Mouse (Mus musculus) spleen, adult 2 months (tissue): ENCODE measurements around the gene Slc11a2. TPM values are rescaled to one million over a fixed set of nuclear protein-coding genes. Genes with fewer than 3 reads are reported as not detected.

Experiments
- DNase-seq, 2 experiments: peaks; one replicate each; pipeline versions ENCODE4 v3.0.0 to v3.0.0-alpha.2; 2012 to 2021; ENCODE audit warnings: low spot score in 2 of 2, low read depth in 1 of 2
- H3K27ac ChIP-seq: fragments of 200-500 bp; 2 replicates; pipeline ENCODE4 v1.5.1; 2012; ENCODE audit warnings: low read length, inconsistent platforms; ENCODE audit not compliant: insufficient read depth
- H3K27me3 ChIP-seq: fragments of 200-500 bp; 2 replicates; pipeline ENCODE4 v1.6.1; 2012; ENCODE audit warnings: mild to moderate bottlenecking, moderate library complexity, low read length, inconsistent platforms; ENCODE audit not compliant: control insufficient read depth, insufficient read depth
- H3K36me3 ChIP-seq: fragments of 200-500 bp; 2 replicates; pipeline ENCODE4 v1.6.1; 2012; ENCODE audit warnings: mild to moderate bottlenecking, low read length, inconsistent platforms; ENCODE audit not compliant: control insufficient read depth, insufficient read depth
- H3K4me1 ChIP-seq: fragments of 200-500 bp; 2 replicates; pipeline ENCODE4 v1.6.1; 2011; ENCODE audit warnings: inconsistent platforms; ENCODE audit not compliant: control insufficient read depth, insufficient read depth, insufficient read length
- H3K4me3 ChIP-seq: fragments of 200-500 bp; 2 replicates; pipeline ENCODE4 v1.5.1; 2011; ENCODE audit warnings: mild to moderate bottlenecking, inconsistent platforms; ENCODE audit not compliant: insufficient read depth, insufficient read length; ENCODE audit errors: extremely low read depth
- CTCF ChIP-seq: fragments of 200-500 bp; IDR thresholded peaks from 2 replicates; pipeline ENCODE4 v1.5.1; 2011; ENCODE audit warnings: mild to moderate bottlenecking, inconsistent platforms; ENCODE audit not compliant: insufficient read depth, insufficient read length, insufficient replicate concordance; ENCODE audit errors: extremely low read depth
- POLR2A ChIP-seq: fragments of 200-500 bp; IDR thresholded peaks from 2 replicates; pipeline ENCODE4 v1.6.1; 2011; ENCODE audit warnings: low read depth, low read length, inconsistent platforms
- WGBS: fragments of 180-500 bp; shearing (Covaris S2); methylation state at CpG from one replicate; pipeline ENCODE4 v1.1.7; 2018; 5-methylcytosine and 5-hydroxymethylcytosine counted together
- polyA plus RNA-seq: library from polyadenylated mRNA; depleted of rRNA; stranded (reverse); fragments of >200 nt; gene quantifications from 2 replicates; pipeline ENCODE4 v1.2.3, GENCODE M21; 2012

The Slc11a2 gene
- polyA plus RNA-seq, 1 experiment, result 24.9 TPM

DNA sequence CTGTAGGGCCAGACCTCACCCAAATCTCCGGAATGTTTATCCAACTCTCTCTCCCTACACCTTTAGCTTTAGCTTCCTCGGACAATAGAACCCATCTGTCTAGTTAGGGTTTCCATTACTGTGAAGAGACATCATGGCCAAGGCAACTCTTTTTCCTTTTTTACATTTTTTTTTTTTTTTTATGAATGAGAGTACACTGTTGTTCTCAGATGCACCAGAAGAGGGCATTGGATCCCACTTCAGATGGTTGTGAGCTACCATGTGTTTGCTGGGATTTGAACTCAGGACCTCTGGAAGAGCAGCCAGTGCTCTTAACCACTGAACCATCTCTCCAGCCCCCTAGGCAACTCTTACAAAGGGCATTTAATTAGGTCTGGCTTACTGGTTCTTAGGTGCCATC is 40.6 kb upstream of the Slc11a2 start:
- H3K27me3 ChIP-seq, result no peaks in the 10 kb centered on the region
- H3K4me1 ChIP-seq, result peaks cover 7% of the 10 kb centered on the region
- 84% methylated on average over 2 of the region's 2 CpGs for WGBS
- H3K27ac ChIP-seq, result no peak overlapping the region
- H3K36me3 ChIP-seq, result no peaks in the 10 kb centered on the region
- no peak overlapping the region for H3K4me3 ChIP-seq
- no peak for DNase-seq
- no peak for TF ChIP-seq CTCF
- TF ChIP-seq POLR2A, result no peak

DNA sequence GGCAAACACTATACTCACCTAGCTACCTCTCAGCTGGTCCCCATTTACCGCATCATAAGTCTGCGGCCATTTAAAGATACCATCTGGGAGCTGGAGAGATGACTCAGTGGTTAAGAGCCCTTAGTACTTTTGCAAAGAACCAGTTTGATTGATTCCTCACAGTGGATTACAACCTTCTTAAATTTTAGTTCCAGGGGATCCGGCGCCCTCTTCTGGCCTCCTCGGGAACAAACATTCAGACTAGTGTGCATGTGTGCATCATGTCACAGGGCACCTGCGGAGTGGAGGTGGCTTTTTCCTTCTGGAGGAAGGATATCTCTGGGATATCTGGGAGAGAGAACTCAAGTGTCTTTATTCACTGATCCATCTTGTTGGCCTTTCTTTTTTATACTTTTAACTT is 38.8 kb upstream of the Slc11a2 start:
- TF ChIP-seq CTCF (peak; percentile 43; the same call in 1 of the 2 replicates), POLR2A (no peak)
- DNase-seq, result peak; percentile 53 to 64
- H3K27me3 ChIP-seq, result no peaks in the 10 kb centered on the region
- 21% methylated on average over 6 of the region's 6 CpGs for WGBS
- H3K4me3 ChIP-seq, result no peak overlapping the region
- H3K4me1 ChIP-seq, result no peaks in the 10 kb centered on the region
- no peaks in the 10 kb centered on the region for H3K36me3 ChIP-seq
- H3K27ac ChIP-seq, result no peak overlapping the region

DNA sequence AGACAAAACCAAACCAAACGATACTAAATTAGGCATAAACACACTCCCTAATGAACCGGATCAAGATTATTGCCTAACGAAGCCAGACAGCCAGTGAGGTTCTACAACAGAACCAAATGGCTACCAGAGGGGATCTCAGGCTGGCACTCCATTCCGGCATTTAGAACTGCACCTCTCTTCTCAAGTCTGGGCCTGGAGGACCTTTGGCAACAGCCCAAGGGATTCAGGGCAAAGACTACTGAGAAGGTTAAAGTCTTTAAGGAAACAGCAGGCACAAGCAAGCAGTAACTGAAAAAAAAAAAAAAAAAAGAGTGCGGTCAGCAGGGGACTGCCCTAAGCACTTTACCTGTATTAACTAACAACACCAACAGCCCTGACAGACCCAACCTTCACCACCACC is 37.2 kb upstream of the Slc11a2 start:
- no peaks in the 10 kb centered on the region for H3K4me1 ChIP-seq
- TF ChIP-seq CTCF (no peak), POLR2A (no peak)
- H3K36me3 ChIP-seq, result no peaks in the 10 kb centered on the region
- H3K27ac ChIP-seq, result no peak overlapping the region
- 82% methylated on average over 5 of the region's 5 CpGs for WGBS
- no peak for DNase-seq
- H3K4me3 ChIP-seq, result no peak overlapping the region
- no peaks in the 10 kb centered on the region for H3K27me3 ChIP-seq

DNA sequence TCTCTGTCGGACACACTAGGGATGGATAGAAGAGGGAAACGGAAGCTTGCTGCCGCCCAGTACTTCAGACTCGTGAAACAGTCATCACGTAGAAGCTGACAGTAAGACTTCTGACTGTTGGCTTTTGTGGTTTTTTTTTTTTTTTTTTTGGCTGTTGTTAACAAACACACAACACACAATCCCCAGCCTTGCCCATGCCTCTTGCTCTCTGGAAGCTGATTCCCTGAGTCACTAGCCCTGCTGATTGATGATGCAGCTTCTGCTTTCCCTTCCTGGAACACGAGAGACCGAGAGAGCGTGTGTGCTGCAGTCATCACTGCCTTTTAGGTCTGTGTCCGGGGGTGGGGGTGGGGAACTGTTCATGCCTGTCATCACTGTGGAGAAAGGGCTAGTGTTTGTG is 36.8 kb upstream of the Slc11a2 start:
- no peak for DNase-seq
- Histone ChIP-seq H3K27me3 (no peaks in the 10 kb centered on the region), H3K4me3 (no peak overlapping the region), H3K27ac (no peak overlapping the region), H3K4me1 (no peaks in the 10 kb centered on the region), H3K36me3 (no peaks in the 10 kb centered on the region)
- WGBS, result 33% methylated on average over 9 of the region's 9 CpGs
- TF ChIP-seq CTCF (no peak), POLR2A (no peak)

DNA sequence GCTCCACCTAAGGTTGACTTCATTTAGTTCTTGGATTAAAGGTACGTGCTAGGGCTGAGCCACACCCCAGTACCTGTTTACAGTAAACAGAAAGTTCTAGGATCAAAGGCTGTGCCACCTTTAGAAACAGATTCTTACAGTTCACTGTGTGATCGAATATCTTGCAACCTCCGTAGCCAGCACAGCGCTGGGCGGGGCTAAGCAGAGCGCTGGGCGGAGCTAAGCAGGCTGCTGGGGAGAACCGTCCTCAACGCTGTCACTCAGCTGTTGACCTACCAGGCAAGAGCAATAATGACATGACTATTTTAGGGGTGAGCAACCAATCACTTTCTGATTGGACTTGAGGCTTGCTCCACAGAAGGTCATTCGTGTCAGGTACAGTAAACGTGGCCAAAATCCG is 36.1 kb upstream of the Slc11a2 start:
- Histone ChIP-seq H3K4me1 (no peaks in the 10 kb centered on the region), H3K27ac (no peak overlapping the region), H3K36me3 (no peaks in the 10 kb centered on the region), H3K27me3 (no peaks in the 10 kb centered on the region), H3K4me3 (no peak overlapping the region)
- peak in 1 of 2 experiments; percentile 36 for DNase-seq
- WGBS, result 12% methylated on average over 12 of the region's 12 CpGs
- no peak for TF ChIP-seq POLR2A
- no peak for TF ChIP-seq CTCF

DNA sequence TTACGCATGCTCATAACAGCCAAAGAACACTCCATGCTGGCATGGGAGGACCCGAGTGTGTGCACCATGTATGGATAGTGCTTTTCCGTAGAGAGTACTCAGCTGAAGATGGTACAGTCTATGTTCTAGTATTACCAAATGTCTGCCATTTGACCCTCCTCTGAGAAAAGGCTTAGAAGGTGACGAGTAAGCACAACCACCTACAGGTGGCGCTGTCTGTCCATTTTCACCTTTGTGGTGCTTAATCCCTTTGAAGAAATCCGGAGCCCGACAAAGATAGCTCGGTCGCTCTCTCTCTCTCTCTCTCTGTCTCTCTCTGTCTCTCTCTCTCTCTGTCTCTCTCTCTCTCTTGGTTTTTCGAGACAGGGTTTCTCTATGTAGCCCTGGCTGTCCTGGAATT is 33.2 kb upstream of the Slc11a2 start:
- WGBS, result 33% methylated on average over 10 of the region's 10 CpGs
- DNase-seq, result peak; percentile 50 to 63
- Histone ChIP-seq H3K27me3 (no peaks in the 10 kb centered on the region), H3K4me1 (no peaks in the 10 kb centered on the region), H3K36me3 (no peaks in the 10 kb centered on the region), H3K27ac (no peak overlapping the region), H3K4me3 (no peak overlapping the region)
- TF ChIP-seq POLR2A (no peak), CTCF (peak; percentile 45; the same call in 1 of the 2 replicates)

DNA sequence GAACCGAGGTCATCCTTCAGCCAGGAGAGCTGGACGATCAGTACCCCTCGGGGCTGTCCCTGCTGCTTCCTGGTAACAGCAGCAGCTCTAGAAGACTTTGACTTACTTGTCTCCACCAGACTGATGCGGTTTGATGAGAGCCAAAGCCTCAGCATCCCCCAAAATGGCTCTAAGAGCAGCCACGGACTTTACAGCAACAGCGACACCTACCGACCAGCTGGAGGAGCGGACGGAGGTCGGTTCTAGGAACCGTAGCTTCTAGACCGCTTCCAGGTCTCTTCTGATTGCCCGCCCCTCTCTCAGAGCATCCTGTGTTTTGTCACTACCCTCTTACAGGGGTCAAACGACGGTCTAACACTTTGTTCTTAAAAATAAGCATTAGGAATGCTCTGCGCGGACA is 32.5 kb upstream of the Slc11a2 start:
- Histone ChIP-seq H3K27ac (no peak overlapping the region), H3K4me1 (no peaks in the 10 kb centered on the region), H3K36me3 (no peaks in the 10 kb centered on the region), H3K4me3 (no peak overlapping the region), H3K27me3 (no peaks in the 10 kb centered on the region)
- WGBS, result 4% methylated on average over 17 of the region's 17 CpGs
- TF ChIP-seq POLR2A, result no peak
- peak; percentile 97 for TF ChIP-seq CTCF
- peak; percentile 63 to 64 for DNase-seq
